Mouse (Mus musculus) embryonic facial prominence, embryonic 10.5 days (tissue): ENCODE measurements around the gene Bbs5. TPM values are rescaled to one million over a fixed set of nuclear protein-coding genes. Genes with fewer than 3 reads are reported as not detected.

Experiments used
- DNase-seq: peaks from one replicate; pipeline ENCODE4 v3.0.0-alpha.2; 2017; ENCODE audit warnings: low spot score
- H3K27ac ChIP-seq: fragments of 300-500 bp; sonication (generic); replicated peaks from 2 replicates; pipeline ENCODE4 v1.5.1; 2016; ENCODE audit warnings: mild to moderate bottlenecking
- H3K27me3 ChIP-seq: fragments of 300-500 bp; sonication (generic); replicated peaks from 2 replicates; pipeline ENCODE4 v1.6.1; 2016; ENCODE audit warnings: low read depth, mild to moderate bottlenecking; ENCODE audit not compliant: poor library complexity, severe bottlenecking
- H3K36me3 ChIP-seq: fragments of 300-500 bp; sonication (generic); replicated peaks from 2 replicates; pipeline ENCODE4 v1.6.1; 2016; ENCODE audit warnings: mild to moderate bottlenecking, moderate library complexity
- H3K4me1 ChIP-seq: fragments of 300-500 bp; sonication (generic); 2 replicates; pipeline ENCODE4 v1.6.1; 2016
- H3K4me3 ChIP-seq: fragments of 300-500 bp; sonication (generic); 2 replicates; pipeline ENCODE4 v1.5.1; 2016; ENCODE audit warnings: mild to moderate bottlenecking, moderate library complexity
- H3K9me3 ChIP-seq: fragments of 300-500 bp; sonication (generic); 2 replicates; pipeline ENCODE4 v1.6.1; 2016; ENCODE audit warnings: mild to moderate bottlenecking
- WGBS: fragments of 180-500 bp; shearing (Covaris S2); methylation state at CpG from one replicate; pipeline ENCODE4 v1.1.7; 2016; 5-methylcytosine and 5-hydroxymethylcytosine counted together
- polyA plus RNA-seq: library from polyadenylated mRNA; unstranded; fragments of >200 nt; fragmentation: Nextera tagmentation; extraction: Ambion mirVana; gene quantifications from 2 replicates; pipeline ENCODE4 v1.2.1, GENCODE M21; 2016

Bbs5 gene
- polyA plus RNA-seq, 1 experiment from 2014 or later, result 19.3 TPM

DNA sequence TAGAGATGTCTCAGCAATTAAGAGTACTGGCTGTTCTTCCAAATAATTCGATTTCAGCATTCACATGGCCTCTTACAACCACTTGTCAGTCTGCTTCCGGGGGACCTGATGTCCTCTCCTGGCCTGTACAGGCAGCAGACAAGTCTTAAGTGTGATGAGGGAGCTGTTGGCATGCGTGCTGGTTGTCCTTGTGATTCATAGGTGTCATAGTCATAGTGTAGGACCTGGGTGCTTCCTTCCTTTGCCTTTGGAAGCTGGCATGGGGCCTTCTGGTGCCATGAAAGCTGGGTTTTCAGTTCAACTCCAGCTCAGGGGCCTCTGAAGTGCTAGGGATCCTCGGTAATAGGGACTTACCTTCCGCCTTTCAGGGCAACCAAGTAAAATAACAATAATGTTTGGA, 67.2 kb downstream of the Bbs5 start:
- Histone ChIP-seq H3K27me3 (no peaks in the 10 kb centered on the region), H3K27ac (no peak overlapping the region), H3K4me1 (peaks cover 7% of the 10 kb centered on the region), H3K36me3 (peaks cover 9% of the 10 kb centered on the region), H3K4me3 (no peak overlapping the region), H3K9me3 (no peaks in the 10 kb centered on the region)
- 79% methylated on average over 5 of the region's 5 CpGs for WGBS
- no peak for DNase-seq

DNA sequence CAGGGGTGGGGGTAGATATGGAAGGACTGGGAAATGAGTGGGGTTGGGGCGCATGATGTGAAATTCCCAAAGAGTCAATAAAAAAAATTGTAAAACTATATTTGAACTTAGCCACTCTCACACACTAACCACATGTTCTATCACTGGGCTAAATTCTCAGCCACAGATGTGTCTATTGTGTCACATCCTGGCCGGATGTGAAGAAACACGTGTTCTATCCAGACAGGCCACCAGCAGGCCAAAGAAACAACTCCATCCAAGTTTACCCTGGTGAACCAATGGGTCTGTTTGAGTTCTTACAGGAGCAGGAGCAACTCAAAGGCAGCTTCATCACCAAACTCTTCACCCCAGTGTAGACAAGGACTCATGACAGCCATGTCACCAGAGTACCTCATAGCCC, 69.5 kb downstream of the Bbs5 start:
- WGBS, result 79% methylated on average over 3 of the region's 3 CpGs
- H3K27ac ChIP-seq, result no peak overlapping the region
- H3K36me3 ChIP-seq, result no peaks in the 10 kb centered on the region

More for the DNA sequence above, 69.5 kb downstream of the Bbs5 start:
- DNase-seq, result no peak
- H3K4me3 ChIP-seq, result no peak overlapping the region
- H3K27me3 ChIP-seq, result no peaks in the 10 kb centered on the region
- H3K4me1 ChIP-seq, result peaks cover 7% of the 10 kb centered on the region
- H3K9me3 ChIP-seq, result no peaks in the 10 kb centered on the region

Other genes with a start within 250 kb of the Bbs5 start
- gene Lrp2, start 61.1 kb upstream of the Bbs5 start, polyA plus RNA-seq, result 1.5 and 1.6 TPM in 2 replicates
- gene Klhl41, start 22.9 kb downstream of the Bbs5 start, polyA plus RNA-seq, result 0.39 and 0.40 TPM in 2 replicates
- 14.4 and 16.3 TPM in 2 replicates for gene Fastkd1, start 66.3 kb downstream of the Bbs5 start, polyA plus RNA-seq
- gene Ppig, start 75.4 kb downstream of the Bbs5 start, polyA plus RNA-seq, result 131 and 145 TPM in 2 replicates
- 2.4 TPM in 2 replicates for gene Ccdc173, start 142.4 kb downstream of the Bbs5 start, polyA plus RNA-seq
- gene Phospho2, start 142.5 kb downstream of the Bbs5 start, polyA plus RNA-seq, result 26.1 and 28.5 TPM in 2 replicates
- 24.3 and 24.7 TPM in 2 replicates for gene Klhl23, start 174.8 kb downstream of the Bbs5 start, polyA plus RNA-seq
- gene Ssb, start 214.4 kb downstream of the Bbs5 start, polyA plus RNA-seq, result 377 and 407 TPM in 2 replicates
- 38.0 and 41.9 TPM in 2 replicates for gene Mettl5, start 238.4 kb downstream of the Bbs5 start, polyA plus RNA-seq